Mouse (Mus musculus): ENCODE data around the gene Trim30a. TPM values are rescaled to one million over a fixed set of nuclear protein-coding genes. Genes with fewer than 3 reads are reported as not detected.

Gene Trim30a
- polyA plus RNA-seq (2021; fragmentation: Nextera tagmentation), result 0.59 and 0.65 TPM in 2 replicates
- long read RNA-seq, experiment 1, partial matches to known transcripts, result 0 of 2 reads
- long read RNA-seq, experiment 1, other reads (novel, unspliced or antisense), result 2 of 2 reads
- long read RNA-seq, experiment 2, partial matches to known transcripts, result 1 of 1 reads
- long read RNA-seq, experiment 2, other reads (novel, unspliced or antisense), result 0 of 1 reads

GRCm38 (mm10) chr7:104465065-104465744, at the start of gene Trim30a:
Gene Trim30a (minus strand): TSS chr7:104465193.

GRCm38 (mm10) chr7:104507421-104508065, 42.5 kb upstream of the Trim30a start, which contains the start of gene Trim30d:
Gene Trim30d (minus strand): TSS chr7:104507849.

GRCm38 (mm10) chr7:104400698-104401097, 64.3 kb downstream of the Trim30a start, which contains the start of gene Trim30c:
Gene Trim30c (minus strand): TSS chr7:104400837.

GRCm38 (mm10) chr7:104369736-104370414, 95.1 kb downstream of the Trim30a start, which contains the start of gene Trim30b:
Gene Trim30b (minus strand): TSS chr7:104369884.

Other genes with a start within 250 kb of the Trim30a start
- gene Trim6, start 246.4 kb downstream of the Trim30a start, polyA plus RNA-seq (2021; fragmentation: Nextera tagmentation), result 0.05 and 0.09 TPM in 2 replicates
- 0.80 and 1.7 TPM in 2 replicates for gene Trim34a, start 220.7 kb downstream of the Trim30a start, polyA plus RNA-seq (2021; fragmentation: Nextera tagmentation)
- gene Trim5, start 177.1 kb downstream of the Trim30a start, polyA plus RNA-seq (2021; fragmentation: Nextera tagmentation), result 0.19 and 0.23 TPM in 2 replicates
- gene Trim12a, start 149.7 kb downstream of the Trim30a start, polyA plus RNA-seq (2021; fragmentation: Nextera tagmentation), result 1.8 and 3.3 TPM in 2 replicates
- not detected in 2 replicates for gene Trim34b, start 135.7 kb downstream of the Trim30a start, polyA plus RNA-seq (2021; fragmentation: Nextera tagmentation)
- gene Trim12c, start 111.8 kb downstream of the Trim30a start, polyA plus RNA-seq (2021; fragmentation: Nextera tagmentation), result 0.67 and 0.77 TPM in 2 replicates
- 0.05 TPM in 1 of 2 replicates, not detected in the other for gene Trim30b, start 95.3 kb downstream of the Trim30a start, polyA plus RNA-seq (2021; fragmentation: Nextera tagmentation)
- gene Trim30c, start 64.4 kb downstream of the Trim30a start, polyA plus RNA-seq (2021; fragmentation: Nextera tagmentation), result not detected in 2 replicates
- gene Trim30d, start 42.7 kb upstream of the Trim30a start, polyA plus RNA-seq (2021; fragmentation: Nextera tagmentation), result 0.40 and 0.46 TPM in 2 replicates
- not detected in 2 replicates for gene Olfr651, start 84.9 kb upstream of the Trim30a start, polyA plus RNA-seq (2021; fragmentation: Nextera tagmentation)
- gene Olfr652, start 95.7 kb upstream of the Trim30a start, polyA plus RNA-seq (2021; fragmentation: Nextera tagmentation), result 0.04 TPM in 1 of 2 replicates, not detected in the other
- gene Olfr653, start 112.1 kb upstream of the Trim30a start, polyA plus RNA-seq (2021; fragmentation: Nextera tagmentation), result not detected in 2 replicates
- not detected in 2 replicates for gene Olfr654, start 121.8 kb upstream of the Trim30a start, polyA plus RNA-seq (2021; fragmentation: Nextera tagmentation)
- gene Olfr655, start 136.6 kb upstream of the Trim30a start, polyA plus RNA-seq (2021; fragmentation: Nextera tagmentation), result not detected in 2 replicates
- not detected in 2 replicates for gene Olfr656, start 148.8 kb upstream of the Trim30a start, polyA plus RNA-seq (2021; fragmentation: Nextera tagmentation)
- gene Olfr657, start 159.6 kb upstream of the Trim30a start, polyA plus RNA-seq (2021; fragmentation: Nextera tagmentation), result not detected in 2 replicates
- 0.09 and 0.13 TPM in 2 replicates for gene Olfr658, start 182.1 kb upstream of the Trim30a start, polyA plus RNA-seq (2021; fragmentation: Nextera tagmentation)
- gene Olfr659, start 201.6 kb upstream of the Trim30a start, polyA plus RNA-seq (2021; fragmentation: Nextera tagmentation), result not detected in 2 replicates
- not detected in 2 replicates for gene Olfr661, start 221.3 kb upstream of the Trim30a start, polyA plus RNA-seq (2021; fragmentation: Nextera tagmentation)